Mouse (Mus musculus) hindbrain, embryonic 15.5 days (tissue): ENCODE data around the gene H2-Eb1. TPM values are rescaled to one million over a fixed set of nuclear protein-coding genes. Genes with fewer than 3 reads are reported as not detected.
"Not testable (repeated sequence)": the region's sequence is repeated elsewhere in the genome, so short reads cannot be mapped to it uniquely, and the experiment has no call there.

ENCODE experiments used
- ATAC-seq: fragments of 200-750 bp; cut with Nextera tagmentation; 2 replicates; pipeline ENCODE4 v1.8.0; 2017; ENCODE audit warnings: low read depth, moderate number of reproducible peaks, moderate TSS enrichment; ENCODE audit not compliant: low FRiP score
- H3K27ac ChIP-seq: fragments of 300-500 bp; sonication (generic); replicated peaks from 2 replicates; pipeline ENCODE4 v1.5.1; 2015; ENCODE audit warnings: mild to moderate bottlenecking, inconsistent platforms
- H3K27me3 ChIP-seq: fragments of 300-500 bp; sonication (generic); 2 replicates; pipeline ENCODE4 v1.6.1; 2015; ENCODE audit warnings: control low read depth, inconsistent platforms
- H3K36me3 ChIP-seq: fragments of 300-500 bp; sonication (generic); 2 replicates; pipeline ENCODE4 v1.6.1; 2015; ENCODE audit warnings: control low read depth, inconsistent platforms
- H3K4me1 ChIP-seq: fragments of 300-500 bp; sonication (generic); replicated peaks from 2 replicates; pipeline ENCODE4 v1.6.1; 2015; ENCODE audit warnings: control low read depth, inconsistent platforms
- H3K4me2 ChIP-seq: fragments of 300-500 bp; sonication (generic); 2 replicates; pipeline ENCODE4 v1.6.1; 2015; ENCODE audit warnings: moderate library complexity, mild to moderate bottlenecking, inconsistent platforms
- H3K4me3 ChIP-seq: fragments of 300-500 bp; sonication (generic); 2 replicates; pipeline ENCODE4 v1.5.1; 2015; ENCODE audit warnings: mild to moderate bottlenecking, inconsistent platforms
- H3K9ac ChIP-seq: fragments of 300-500 bp; sonication (generic); 2 replicates; pipeline ENCODE4 v1.6.1; 2015; ENCODE audit warnings: inconsistent platforms
- H3K9me3 ChIP-seq: fragments of 300-500 bp; sonication (generic); 2 replicates; pipeline ENCODE4 v1.6.1; 2016; ENCODE audit warnings: control low read depth, inconsistent platforms
- WGBS: fragments of 180-500 bp; shearing (Covaris S2); methylation state at CpG from one replicate; pipeline ENCODE4 v1.1.7; 2015; 5-methylcytosine and 5-hydroxymethylcytosine counted together
- polyA plus RNA-seq: library from polyadenylated mRNA; unstranded; fragments of >200 nt; fragmentation: Nextera tagmentation; extraction: Ambion mirVana; gene quantifications from 2 replicates; pipeline ENCODE4 v1.2.1, GENCODE M21; 2015

The H2-Eb1 gene
- polyA plus RNA-seq, 1 experiment from 2014 or later, result 3.4 TPM

DNA sequence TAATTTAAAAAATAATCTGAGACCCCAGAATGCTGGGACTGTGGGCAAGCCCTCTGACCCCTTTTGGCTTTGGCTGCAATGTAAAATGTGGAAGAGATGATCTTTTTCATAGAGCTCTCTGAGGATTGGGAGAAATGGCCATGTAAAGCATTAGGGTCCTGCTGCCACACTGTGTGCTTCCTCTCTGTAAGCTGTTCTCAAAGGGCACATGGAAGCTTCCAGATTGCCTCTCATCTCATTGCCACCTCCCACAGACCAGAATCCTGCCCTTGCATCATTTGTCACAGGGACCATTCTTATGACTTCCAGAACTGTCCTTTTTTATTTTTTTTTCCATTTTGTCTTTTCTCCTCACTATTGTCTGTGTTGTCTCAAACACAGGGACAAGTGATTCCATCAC lies 1.5 kb downstream of the H2-Eb1 start:
- H3K4me1 ChIP-seq, result peaks cover 7% of the 10 kb centered on the region; the same call in 1 of the 2 replicates
- H3K9ac ChIP-seq, result no peak overlapping the region
- no peak for ATAC-seq
- no peak overlapping the region for H3K4me2 ChIP-seq
- H3K27me3 ChIP-seq, result 0 out of 2 replicates have a peak, but pooled peaks cover 3% of the 10 kb centered on the region
- H3K27ac ChIP-seq, result no peak overlapping the region
- H3K36me3 ChIP-seq, result no peaks in the 10 kb centered on the region
- H3K9me3 ChIP-seq, result no peaks in the 10 kb centered on the region
- no peak overlapping the region for H3K4me3 ChIP-seq

DNA sequence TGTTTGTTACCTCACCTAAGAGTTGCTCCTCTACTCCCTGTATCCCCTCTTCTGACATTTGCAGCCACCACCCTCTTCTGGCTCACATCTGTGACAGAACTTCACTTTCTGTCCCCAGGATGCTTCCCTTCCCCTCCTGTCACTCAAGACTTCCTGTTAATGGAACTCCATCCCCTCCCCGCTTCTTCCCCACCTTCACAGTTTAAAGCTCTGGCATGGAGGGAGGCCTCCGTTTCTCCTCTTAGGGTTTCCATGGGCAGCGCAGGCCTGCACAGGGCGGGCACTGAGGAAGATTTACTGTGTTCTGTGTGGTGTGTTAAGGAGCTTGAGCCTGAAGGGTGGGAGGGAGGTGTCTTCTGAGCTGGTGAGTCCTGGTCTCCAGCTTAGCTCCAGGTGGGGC lies 2.5 kb downstream of the H2-Eb1 start:
- no peak overlapping the region for H3K9ac ChIP-seq
- no peak overlapping the region for H3K4me3 ChIP-seq
- ATAC-seq, result no peak
- WGBS, result 88% methylated on average over 4 of the region's 4 CpGs
- peaks cover 7% of the 10 kb centered on the region; the same call in 1 of the 2 replicates for H3K4me1 ChIP-seq
- no peak overlapping the region for H3K4me2 ChIP-seq
- H3K27ac ChIP-seq, result no peak overlapping the region
- no peaks in the 10 kb centered on the region for H3K36me3 ChIP-seq
- H3K9me3 ChIP-seq, result no peaks in the 10 kb centered on the region
- 0 out of 2 replicates have a peak, but pooled peaks cover 3% of the 10 kb centered on the region for H3K27me3 ChIP-seq

DNA sequence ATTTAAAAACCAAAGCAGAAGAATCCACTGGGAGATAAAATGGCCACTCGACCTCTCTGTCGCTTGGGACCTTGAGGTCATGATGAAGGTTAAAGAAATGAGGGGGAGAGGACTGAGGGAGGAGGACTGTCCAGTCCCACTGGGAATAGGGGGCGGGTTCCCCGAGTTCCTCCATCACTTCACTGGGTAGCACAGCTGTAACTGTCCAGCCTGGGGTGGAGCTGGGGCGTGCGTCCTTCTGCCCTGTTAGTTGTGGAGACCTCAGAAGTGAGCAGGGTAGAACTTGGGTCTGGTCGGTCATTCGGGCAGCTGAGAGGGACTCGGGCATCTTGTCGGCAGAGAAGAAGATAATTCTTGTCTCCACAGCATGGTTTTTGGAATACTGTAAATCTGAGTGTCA lies 3.6 kb downstream of the H2-Eb1 start:
- 20% methylated on average over 10 of the region's 10 CpGs for WGBS
- Histone ChIP-seq H3K4me1 (peaks cover 7% of the 10 kb centered on the region; the same call in 1 of the 2 replicates), H3K9me3 (no peaks in the 10 kb centered on the region), H3K4me2 (peak overlapping the region; percentile 73), H3K27ac (peak overlapping the region; percentile 78), H3K36me3 (no peaks in the 10 kb centered on the region), H3K9ac (peak overlapping the region; percentile 58), H3K4me3 (peak overlapping the region; percentile 59), H3K27me3 (0 out of 2 replicates have a peak, but pooled peaks cover 3% of the 10 kb centered on the region)
- ATAC-seq, result no peak

DNA sequence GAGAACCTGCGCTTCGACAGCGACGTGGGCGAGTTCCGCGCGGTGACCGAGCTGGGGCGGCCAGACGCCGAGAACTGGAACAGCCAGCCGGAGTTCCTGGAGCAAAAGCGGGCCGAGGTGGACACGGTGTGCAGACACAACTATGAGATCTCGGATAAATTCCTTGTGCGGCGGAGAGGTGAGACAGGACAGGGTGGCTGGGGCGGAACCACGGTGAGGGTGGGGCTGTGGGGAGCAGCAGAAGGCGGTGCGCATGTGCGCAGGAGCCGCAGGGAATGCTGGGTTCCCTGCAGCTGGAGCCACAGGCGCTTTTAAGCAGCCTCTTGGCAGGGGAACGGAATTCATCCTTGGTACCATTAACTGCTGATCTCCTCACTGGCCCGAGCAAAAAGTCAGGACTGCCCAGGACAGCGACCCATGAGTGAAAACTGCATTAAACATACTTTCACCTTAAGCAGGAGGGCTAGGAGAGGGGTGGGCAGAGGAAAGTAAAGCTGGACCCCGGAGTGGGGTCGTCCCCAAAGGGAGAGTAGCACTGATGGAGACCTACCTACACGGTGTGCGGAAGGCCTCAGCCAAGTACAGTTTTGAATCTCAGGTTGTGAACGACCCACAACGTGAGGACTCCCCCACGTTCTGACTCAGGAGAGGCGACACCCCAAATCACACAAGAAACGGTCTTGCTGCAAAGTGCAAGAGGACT lies 4.2 kb downstream of the H2-Eb1 start:
- no peaks in the 10 kb centered on the region for H3K9me3 ChIP-seq
- 21% methylated on average over 38 of the region's 38 CpGs for WGBS
- H3K9ac ChIP-seq, result peak overlapping the region; percentile 58
- peaks cover 7% of the 10 kb centered on the region; the same call in 1 of the 2 replicates for H3K4me1 ChIP-seq
- H3K4me2 ChIP-seq, result peak overlapping the region; percentile 73
- no peaks in the 10 kb centered on the region for H3K36me3 ChIP-seq
- H3K27ac ChIP-seq, result peak overlapping the region; percentile 78
- ATAC-seq, result peak; percentile 86
- 0 out of 2 replicates have a peak, but pooled peaks cover 3% of the 10 kb centered on the region for H3K27me3 ChIP-seq
- peak overlapping the region; percentile 59 for H3K4me3 ChIP-seq

DNA sequence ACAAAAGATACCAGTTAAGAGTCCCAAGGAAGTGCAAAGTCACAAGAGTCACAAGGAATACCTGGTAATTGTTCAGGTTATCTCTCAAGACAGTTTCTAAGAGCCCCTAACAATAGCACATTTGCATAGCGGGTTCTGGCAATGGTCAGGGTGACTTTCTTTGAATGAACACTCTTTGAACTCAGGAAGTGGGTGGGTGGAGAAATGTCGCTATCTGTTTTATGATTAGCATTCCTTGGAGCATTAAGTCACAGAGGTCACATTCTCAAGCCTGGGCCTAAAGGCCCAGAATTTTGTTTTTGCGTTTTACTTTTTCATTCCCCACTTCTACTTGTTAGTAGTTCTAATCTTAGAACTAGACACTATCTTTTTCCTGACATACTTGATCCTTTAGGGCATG lies 4.9 kb downstream of the H2-Eb1 start:
- not testable (repeated sequence) for H3K36me3 ChIP-seq, H3K4me3 ChIP-seq, H3K9me3 ChIP-seq, H3K27ac ChIP-seq, H3K4me1 ChIP-seq, H3K9ac ChIP-seq, H3K27me3 ChIP-seq, H3K4me2 ChIP-seq, ATAC-seq
- 87% methylated on average over 3 of the region's 3 CpGs for WGBS

DNA sequence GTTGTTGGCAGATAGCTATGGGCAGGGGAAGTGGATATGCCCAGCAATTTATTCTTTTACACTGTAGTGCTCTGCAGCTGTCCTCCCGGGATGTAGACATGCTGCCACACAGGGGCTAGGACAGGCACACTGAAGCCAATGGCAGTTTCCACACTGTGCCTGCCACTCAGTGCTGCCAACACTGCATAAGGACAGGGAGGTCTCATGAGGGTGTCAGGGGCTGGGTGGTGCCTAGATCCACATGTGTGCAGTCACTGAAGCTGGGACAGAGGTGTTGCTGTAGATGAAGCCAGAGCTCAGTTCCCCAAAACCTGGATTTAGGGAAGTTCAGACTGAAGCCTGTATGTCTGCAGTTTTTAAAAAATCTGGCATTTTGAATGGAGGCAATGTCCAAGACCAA lies 6.5 kb downstream of the H2-Eb1 start:
- Histone ChIP-seq H3K36me3 (no peaks in the 10 kb centered on the region), H3K27ac (no peak overlapping the region), H3K9me3 (no peaks in the 10 kb centered on the region), H3K27me3 (0 out of 2 replicates have a peak, but pooled peaks cover 3% of the 10 kb centered on the region), H3K9ac (no peak overlapping the region), H3K4me1 (peaks cover 7% of the 10 kb centered on the region; the same call in 1 of the 2 replicates), H3K4me3 (no peak overlapping the region), H3K4me2 (no peak overlapping the region)
- no peak for ATAC-seq
- 79% methylated on average over 1 of the region's 1 CpGs for WGBS

DNA sequence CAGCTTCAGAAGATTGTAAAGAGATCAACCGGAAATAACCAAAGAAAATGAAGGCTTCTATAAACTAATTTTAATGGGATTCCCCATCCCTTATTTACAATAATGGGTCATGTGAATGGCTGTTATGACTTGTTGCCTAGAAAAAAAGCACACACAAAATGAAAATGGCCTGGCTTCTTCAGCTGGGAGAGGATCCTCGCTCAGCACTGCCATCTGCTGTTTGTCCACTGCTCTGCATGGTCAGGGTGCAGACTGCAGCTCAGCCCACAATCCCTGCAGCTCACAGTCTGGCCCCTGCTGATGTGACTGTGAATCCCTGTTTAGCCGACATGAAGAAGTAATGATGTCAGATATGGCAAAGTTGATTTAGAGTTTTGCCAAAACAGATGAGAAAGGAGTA lies 7.7 kb downstream of the H2-Eb1 start:
- Histone ChIP-seq H3K27me3 (0 out of 2 replicates have a peak, but pooled peaks cover under 1% of the 10 kb centered on the region), H3K4me3 (no peak overlapping the region), H3K9me3 (no peaks in the 10 kb centered on the region), H3K27ac (no peak overlapping the region), H3K4me2 (no peak overlapping the region), H3K4me1 (peaks cover 7% of the 10 kb centered on the region; the same call in 1 of the 2 replicates), H3K36me3 (no peaks in the 10 kb centered on the region), H3K9ac (no peak overlapping the region)
- ATAC-seq, result no peak
- WGBS, result 36% methylated on average over 3 of the region's 3 CpGs

DNA sequence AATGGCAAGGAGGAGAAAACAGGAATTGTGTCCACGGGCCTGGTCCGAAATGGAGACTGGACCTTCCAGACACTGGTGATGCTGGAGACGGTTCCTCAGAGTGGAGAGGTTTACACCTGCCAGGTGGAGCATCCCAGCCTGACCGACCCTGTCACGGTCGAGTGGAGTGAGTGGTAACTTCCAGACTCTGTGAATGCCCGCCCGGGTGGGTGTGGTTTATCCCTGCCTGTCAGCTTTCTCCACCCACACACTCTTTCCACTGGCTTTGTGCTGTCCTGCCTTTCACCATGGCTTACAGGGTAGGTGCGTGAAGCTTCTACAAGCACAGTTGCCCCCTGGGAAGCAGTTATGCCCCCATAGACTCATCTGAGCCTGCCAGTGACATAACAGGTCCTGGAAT lies 8.6 kb downstream of the H2-Eb1 start:
- no peak for ATAC-seq
- H3K36me3 ChIP-seq, result no peaks in the 10 kb centered on the region
- H3K4me3 ChIP-seq, result no peak overlapping the region
- no peaks in the 10 kb centered on the region for H3K27me3 ChIP-seq
- 68% methylated on average over 9 of the region's 9 CpGs for WGBS
- no peak overlapping the region for H3K27ac ChIP-seq
- H3K9me3 ChIP-seq, result no peaks in the 10 kb centered on the region
- peaks cover 4% of the 10 kb centered on the region; the same call in 1 of the 2 replicates for H3K4me1 ChIP-seq
- H3K9ac ChIP-seq, result no peak overlapping the region
- H3K4me2 ChIP-seq, result no peak overlapping the region

DNA sequence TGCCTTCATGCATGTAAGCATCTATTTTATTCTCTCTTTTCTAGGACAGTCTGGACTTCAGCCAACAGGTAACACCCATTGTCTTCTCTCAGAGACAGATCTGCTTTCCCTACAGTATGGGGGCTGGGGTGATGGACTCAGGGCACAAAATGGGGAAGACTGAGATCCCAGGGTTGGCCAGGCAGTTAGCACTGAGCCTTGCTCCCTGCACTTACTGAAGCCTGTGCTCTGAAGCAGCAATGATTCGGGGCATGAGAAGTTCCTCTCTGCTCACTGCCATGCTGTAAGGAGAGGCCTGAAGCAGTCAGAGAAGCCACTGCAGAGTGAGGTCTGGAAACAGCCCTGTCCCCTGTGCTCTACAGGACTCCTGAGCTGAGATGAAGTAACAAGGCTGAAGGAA lies 9.8 kb downstream of the H2-Eb1 start:
- WGBS, result 100% methylated on average over 1 of the region's 1 CpGs
- H3K36me3 ChIP-seq, result no peaks in the 10 kb centered on the region
- H3K4me1 ChIP-seq, result no peaks in the 10 kb centered on the region
- no peak overlapping the region for H3K4me2 ChIP-seq
- H3K27me3 ChIP-seq, result no peaks in the 10 kb centered on the region
- H3K4me3 ChIP-seq, result no peak overlapping the region
- ATAC-seq, result no peak
- no peak overlapping the region for H3K27ac ChIP-seq
- H3K9me3 ChIP-seq, result no peaks in the 10 kb centered on the region
- no peak overlapping the region for H3K9ac ChIP-seq

DNA sequence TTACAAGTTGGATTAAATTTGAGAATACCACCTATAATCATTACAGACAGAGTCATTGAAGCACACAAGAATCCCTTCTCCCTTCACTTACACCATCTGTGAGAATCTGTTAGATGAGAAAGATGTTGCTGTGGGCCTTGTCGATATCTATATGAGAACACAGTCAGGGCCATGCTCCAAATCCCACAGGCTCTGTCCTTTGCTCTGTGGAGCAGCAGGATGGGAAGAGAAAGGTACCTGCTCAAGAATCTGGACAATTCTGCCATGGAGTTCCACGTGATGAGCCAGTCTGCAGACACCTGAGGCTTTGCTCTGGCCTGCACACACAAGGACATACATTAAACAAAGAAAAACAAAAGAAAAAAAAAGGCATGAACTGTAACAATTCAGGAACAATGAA lies 11.0 kb downstream of the H2-Eb1 start:
- Histone ChIP-seq H3K4me3 (no peak overlapping the region), H3K4me1 (no peaks in the 10 kb centered on the region), H3K27me3 (no peaks in the 10 kb centered on the region), H3K36me3 (no peaks in the 10 kb centered on the region), H3K27ac (no peak overlapping the region), H3K9me3 (no peaks in the 10 kb centered on the region), H3K4me2 (no peak overlapping the region), H3K9ac (no peak overlapping the region)
- WGBS, result 81% methylated on average over 2 of the region's 2 CpGs
- ATAC-seq, result no peak

DNA sequence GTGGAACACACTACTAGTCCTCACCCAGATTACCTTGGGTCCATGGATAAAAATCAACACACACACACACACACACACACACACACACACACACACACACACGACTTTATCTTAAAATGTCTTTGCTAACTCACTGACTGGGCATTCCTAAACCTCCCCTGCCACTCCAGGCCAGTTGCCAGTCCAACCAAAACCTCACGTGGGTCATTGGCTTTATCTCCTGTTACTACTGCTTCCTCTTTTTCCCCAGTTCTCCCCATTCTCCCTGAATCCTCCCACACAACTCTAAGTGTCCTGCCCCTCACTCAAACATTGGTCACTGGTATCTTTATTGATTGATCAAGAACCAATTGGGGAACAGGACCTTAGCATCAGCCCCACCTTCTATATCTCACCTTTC lies 11.6 kb downstream of the H2-Eb1 start:
- Histone ChIP-seq H3K27ac (no peak overlapping the region), H3K36me3 (no peaks in the 10 kb centered on the region), H3K27me3 (no peaks in the 10 kb centered on the region), H3K9me3 (no peaks in the 10 kb centered on the region), H3K4me2 (no peak overlapping the region), H3K4me3 (no peak overlapping the region), H3K9ac (no peak overlapping the region), H3K4me1 (no peaks in the 10 kb centered on the region)
- WGBS, result 65% methylated on average over 2 of the region's 2 CpGs
- ATAC-seq, result no peak

DNA sequence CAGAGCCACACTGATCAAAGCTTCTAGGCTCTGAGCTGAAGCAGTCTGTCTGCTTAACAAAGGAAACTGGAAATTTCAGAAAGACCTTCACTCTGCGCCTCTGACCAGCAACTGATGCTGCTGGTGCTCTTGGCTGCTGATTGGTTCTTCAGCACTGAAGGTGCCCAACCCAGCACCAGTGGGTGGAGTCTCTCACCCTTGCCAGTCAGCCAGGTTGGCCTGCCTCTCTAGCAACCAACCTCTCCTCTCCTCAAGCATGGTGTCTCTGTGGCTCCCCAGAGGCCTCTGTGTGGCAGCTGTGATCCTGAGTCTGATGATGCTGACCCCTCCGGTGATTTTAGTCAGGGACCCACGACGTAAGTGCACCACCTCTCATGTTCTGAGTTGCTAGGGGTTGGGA lies 19.8 kb downstream of the H2-Eb1 start, which contains the start of gene H2-Eb2:
Gene H2-Eb2 (plus strand): TSS at position 230 of the 400 bp plus-strand sequence.
- no peak within 1 kb of the TSS for H3K4me2 ChIP-seq
- no peak within 1 kb of the TSS for H3K9ac ChIP-seq
- no peak for ATAC-seq
- no peaks in the 10 kb centered on the region for H3K9me3 ChIP-seq
- no peaks in the 10 kb centered on the region for H3K36me3 ChIP-seq
- no peak within 1 kb of the TSS for H3K27ac ChIP-seq
- no peaks in the 10 kb centered on the region for H3K27me3 ChIP-seq
- no peaks in the 10 kb centered on the region for H3K4me1 ChIP-seq
- WGBS, result 58% methylated on average over 4 of the region's 4 CpGs
- no peak within 1 kb of the TSS for H3K4me3 ChIP-seq
